Mouse (Mus musculus): ENCODE measurements around the gene Extl1.

DNA sequence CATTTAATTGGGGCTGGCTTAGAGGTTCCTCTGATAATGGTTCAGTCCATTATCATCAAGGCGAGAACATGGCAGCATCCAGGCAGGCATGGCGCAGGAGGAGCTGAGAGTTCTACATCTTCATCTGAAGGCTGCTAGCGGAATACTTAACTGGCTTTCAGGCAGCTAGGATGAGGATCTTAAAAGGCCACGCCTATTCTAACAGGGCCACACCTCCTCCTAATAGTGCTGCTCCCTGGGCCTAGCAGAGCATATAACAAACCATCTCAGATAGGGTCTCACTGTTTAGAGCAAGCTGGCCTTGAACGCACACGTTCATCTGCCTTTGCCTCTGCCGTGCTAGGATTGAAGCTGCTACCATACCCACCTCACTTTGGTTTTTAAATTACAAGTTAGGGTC, 33.8 kb downstream of the Extl1 start:
- TF ChIP-seq POLR2A (IDR thresholded peaks at IDR 0.05; ENCODE audit: borderline replicate concordance, insufficient read depth, low read length) (no peak), CTCF (IDR thresholded peaks at IDR 0.05; ENCODE audit: borderline replicate concordance, insufficient read depth, low read depth, low read length) (no peak)
